Mouse (Mus musculus): ENCODE measurements around the gene Sema5a. TPM values are rescaled to one million over a fixed set of nuclear protein-coding genes. Genes with fewer than 3 reads are reported as not detected.

Gene Sema5a
- polyA plus RNA-seq, 1 experiment, result 1.3 TPM

GRCm38 (mm10) chr15:32311287-32311686 lies 66.7 kb downstream of the Sema5a start:
- no peak for TF ChIP-seq POLR2A (IDR thresholded peaks at IDR 0.05; ENCODE audit: control insufficient read depth, extremely low read depth, insufficient read depth, low read length, poor library complexity)
- no peak for TF ChIP-seq CTCF (IDR thresholded peaks at IDR 0.05; ENCODE audit: borderline replicate concordance, control insufficient read depth, extremely low read depth, insufficient read depth, low read length, poor library complexity)
- no peak overlapping the region for H3K4me3 ChIP-seq (ENCODE audit: control insufficient read depth, insufficient read depth, low read length)
- H3K36me3 ChIP-seq (ENCODE audit: control insufficient read depth, insufficient read depth, low read length), result no peaks in the 10 kb centered on the region
- 92% methylated on average over 8 of the region's 8 CpGs for WGBS
- H3K4me1 ChIP-seq (replicated peaks; ENCODE audit: control insufficient read depth, insufficient read depth, low read length), result no peaks in the 10 kb centered on the region
- no peak overlapping the region for H3K27ac ChIP-seq (ENCODE audit: control insufficient read depth, insufficient read depth, low read length)
- no peaks in the 10 kb centered on the region for H3K27me3 ChIP-seq (ENCODE audit: control insufficient read depth, insufficient read depth, low read length)
- no peak for DNase-seq

GRCm38 (mm10) chr15:32317074-32317473 lies 72.5 kb downstream of the Sema5a start:
- no peak for DNase-seq
- TF ChIP-seq POLR2A (IDR thresholded peaks at IDR 0.05; ENCODE audit: control insufficient read depth, extremely low read depth, insufficient read depth, low read length, poor library complexity) (no peak), CTCF (IDR thresholded peaks at IDR 0.05; ENCODE audit: borderline replicate concordance, control insufficient read depth, extremely low read depth, insufficient read depth, low read length, poor library complexity) (no peak)
- 96% methylated on average over 5 of the region's 5 CpGs for whole genome bisulfite sequencing
- Histone ChIP-seq H3K27ac (ENCODE audit: control insufficient read depth, insufficient read depth, low read length) (no peak overlapping the region), H3K4me3 (ENCODE audit: control insufficient read depth, insufficient read depth, low read length) (no peak overlapping the region), H3K27me3 (ENCODE audit: control insufficient read depth, insufficient read depth, low read length) (no peaks in the 10 kb centered on the region), H3K36me3 (ENCODE audit: control insufficient read depth, insufficient read depth, low read length) (no peaks in the 10 kb centered on the region), H3K4me1 (replicated peaks; ENCODE audit: control insufficient read depth, insufficient read depth, low read length) (no peaks in the 10 kb centered on the region)

GRCm38 (mm10) chr15:32320739-32321138 lies 76.1 kb downstream of the Sema5a start:
- H3K27ac ChIP-seq (ENCODE audit: control insufficient read depth, insufficient read depth, low read length), result no peak overlapping the region
- H3K27me3 ChIP-seq (ENCODE audit: control insufficient read depth, insufficient read depth, low read length), result no peaks in the 10 kb centered on the region
- H3K4me3 ChIP-seq (ENCODE audit: control insufficient read depth, insufficient read depth, low read length), result no peak overlapping the region
- no peaks in the 10 kb centered on the region for H3K4me1 ChIP-seq (replicated peaks; ENCODE audit: control insufficient read depth, insufficient read depth, low read length)
- no peaks in the 10 kb centered on the region for H3K36me3 ChIP-seq (ENCODE audit: control insufficient read depth, insufficient read depth, low read length)
- no peak for DNase-seq
- 91% methylated on average over 3 of the region's 3 CpGs for WGBS
- TF ChIP-seq POLR2A (IDR thresholded peaks at IDR 0.05; ENCODE audit: control insufficient read depth, extremely low read depth, insufficient read depth, low read length, poor library complexity), result no peak
- TF ChIP-seq CTCF (IDR thresholded peaks at IDR 0.05; ENCODE audit: borderline replicate concordance, control insufficient read depth, extremely low read depth, insufficient read depth, low read length, poor library complexity), result no peak

GRCm38 (mm10) chr15:32322455-32323220 lies 78.0 kb downstream of the Sema5a start:
- WGBS, result 92% methylated on average over 5 of the region's 5 CpGs
- H3K36me3 ChIP-seq (ENCODE audit: control insufficient read depth, insufficient read depth, low read length), result no peaks in the 10 kb centered on the region
- TF ChIP-seq CTCF (IDR thresholded peaks at IDR 0.05; ENCODE audit: borderline replicate concordance, control insufficient read depth, extremely low read depth, insufficient read depth, low read length, poor library complexity), result no peak
- TF ChIP-seq POLR2A (IDR thresholded peaks at IDR 0.05; ENCODE audit: control insufficient read depth, extremely low read depth, insufficient read depth, low read length, poor library complexity), result no peak
- no peak overlapping the region for H3K27ac ChIP-seq (ENCODE audit: control insufficient read depth, insufficient read depth, low read length)
- no peaks in the 10 kb centered on the region for H3K4me1 ChIP-seq (replicated peaks; ENCODE audit: control insufficient read depth, insufficient read depth, low read length)
- H3K27me3 ChIP-seq (ENCODE audit: control insufficient read depth, insufficient read depth, low read length), result no peaks in the 10 kb centered on the region
- DNase-seq, result no peak
- no peak overlapping the region for H3K4me3 ChIP-seq (ENCODE audit: control insufficient read depth, insufficient read depth, low read length)

- Histone ChIP-seq H3K27me3 (ENCODE audit: control insufficient read depth, insufficient read depth, low read length) (no peaks in the 10 kb centered on the region), H3K4me1 (replicated peaks; ENCODE audit: control insufficient read depth, insufficient read depth, low read length) (no peaks in the 10 kb centered on the region), H3K4me3 (ENCODE audit: control insufficient read depth, insufficient read depth, low read length) (no peak overlapping the region), H3K36me3 (ENCODE audit: control insufficient read depth, insufficient read depth, low read length) (no peaks in the 10 kb centered on the region), H3K27ac (ENCODE audit: control insufficient read depth, insufficient read depth, low read length) (no peak overlapping the region)
- no peak for TF ChIP-seq POLR2A (IDR thresholded peaks at IDR 0.05; ENCODE audit: control insufficient read depth, extremely low read depth, insufficient read depth, low read length, poor library complexity)
- TF ChIP-seq CTCF (IDR thresholded peaks at IDR 0.05; ENCODE audit: borderline replicate concordance, control insufficient read depth, extremely low read depth, insufficient read depth, low read length, poor library complexity), result no peak
- DNase-seq, result no peak
- 97% methylated on average over 4 of the region's 4 CpGs for WGBS
These were observed 78.6 kb downstream of the Sema5a start for GRCm38 (mm10) chr15:32323224-32323623.

GRCm38 (mm10) chr15:32324105-32324504 lies 79.5 kb downstream of the Sema5a start:
- Histone ChIP-seq H3K27me3 (ENCODE audit: control insufficient read depth, insufficient read depth, low read length) (no peaks in the 10 kb centered on the region), H3K4me3 (ENCODE audit: control insufficient read depth, insufficient read depth, low read length) (no peak overlapping the region), H3K27ac (ENCODE audit: control insufficient read depth, insufficient read depth, low read length) (no peak overlapping the region), H3K36me3 (ENCODE audit: control insufficient read depth, insufficient read depth, low read length) (no peaks in the 10 kb centered on the region), H3K4me1 (replicated peaks; ENCODE audit: control insufficient read depth, insufficient read depth, low read length) (no peaks in the 10 kb centered on the region)
- WGBS, result 86% methylated on average over 7 of the region's 7 CpGs
- TF ChIP-seq POLR2A (IDR thresholded peaks at IDR 0.05; ENCODE audit: control insufficient read depth, extremely low read depth, insufficient read depth, low read length, poor library complexity) (no peak), CTCF (IDR thresholded peaks at IDR 0.05; ENCODE audit: borderline replicate concordance, control insufficient read depth, extremely low read depth, insufficient read depth, low read length, poor library complexity) (no peak)
- DNase-seq, result no peak
